Mouse (Mus musculus) forebrain, embryonic 11.5 days (tissue): Measurements from ENCODE around the gene Tmprss4. TPM values are rescaled to one million over a fixed set of nuclear protein-coding genes. Genes with fewer than 3 reads are reported as not detected.

Source experiments
- ATAC-seq: fragments of 200-750 bp; cut with Nextera tagmentation; replicated peaks from 2 replicates; pipeline ENCODE4 v1.8.0; 2017; ENCODE audit warnings: moderate TSS enrichment; ENCODE audit not compliant: low FRiP score
- DNase-seq: peaks from one replicate; pipeline ENCODE4 v3.0.0-alpha.2; 2017; ENCODE audit warnings: low spot score
- H3K27ac ChIP-seq: fragments of 300-500 bp; sonication (generic); 2 replicates; pipeline ENCODE4 v1.5.1; 2014; ENCODE audit warnings: low read depth, low read length
- H3K27me3 ChIP-seq: fragments of 300-500 bp; sonication (generic); 2 replicates; pipeline ENCODE4 v1.6.1; 2014; ENCODE audit warnings: mild to moderate bottlenecking, low read length, mixed read lengths; ENCODE audit not compliant: control insufficient read depth, insufficient read depth
- H3K36me3 ChIP-seq: fragments of 300-500 bp; sonication (generic); 2 replicates; pipeline ENCODE4 v1.6.1; 2014; ENCODE audit warnings: mild to moderate bottlenecking, low read length, moderate library complexity, mixed read lengths; ENCODE audit not compliant: control insufficient read depth, insufficient read depth
- H3K4me1 ChIP-seq: fragments of 300-500 bp; sonication (generic); replicated peaks from 2 replicates; pipeline ENCODE4 v1.6.1; 2014; ENCODE audit warnings: low read length, mixed read lengths; ENCODE audit not compliant: control insufficient read depth, insufficient read depth
- H3K4me2 ChIP-seq: fragments of 300-500 bp; sonication (generic); 2 replicates; pipeline ENCODE4 v1.6.1; 2014; ENCODE audit warnings: low read depth, mild to moderate bottlenecking, low read length, moderate library complexity, mixed read lengths; ENCODE audit not compliant: severe bottlenecking
- H3K4me3 ChIP-seq: fragments of 300-500 bp; sonication (generic); 2 replicates; pipeline ENCODE4 v1.5.1; 2014; ENCODE audit warnings: low read depth, low read length
- H3K9ac ChIP-seq: fragments of 300-500 bp; sonication (generic); 2 replicates; pipeline ENCODE4 v1.6.1; 2014; ENCODE audit warnings: low read length
- H3K9me3 ChIP-seq: fragments of 300-500 bp; sonication (generic); 2 replicates; pipeline ENCODE4 v1.6.1; 2016; ENCODE audit warnings: low read length, mixed read lengths; ENCODE audit not compliant: control insufficient read depth
- whole genome bisulfite sequencing: fragments of 180-500 bp; shearing (Covaris S2); extraction: QIAGEN DNeasy Blood & Tissue Kit; methylation state at CpG from one replicate; pipeline ENCODE4 v1.1.7; 2014; 5-methylcytosine and 5-hydroxymethylcytosine counted together
- polyA plus RNA-seq: library from polyadenylated mRNA; unstranded; fragments of >200 nt; fragmentation: Nextera tagmentation; extraction: Ambion mirVana; gene quantifications from 2 replicates; pipeline ENCODE4 v1.2.1, GENCODE M21; 2014

Gene Tmprss4
- polyA plus RNA-seq, 1 experiment from 2014 or later, result not detected

DNA sequence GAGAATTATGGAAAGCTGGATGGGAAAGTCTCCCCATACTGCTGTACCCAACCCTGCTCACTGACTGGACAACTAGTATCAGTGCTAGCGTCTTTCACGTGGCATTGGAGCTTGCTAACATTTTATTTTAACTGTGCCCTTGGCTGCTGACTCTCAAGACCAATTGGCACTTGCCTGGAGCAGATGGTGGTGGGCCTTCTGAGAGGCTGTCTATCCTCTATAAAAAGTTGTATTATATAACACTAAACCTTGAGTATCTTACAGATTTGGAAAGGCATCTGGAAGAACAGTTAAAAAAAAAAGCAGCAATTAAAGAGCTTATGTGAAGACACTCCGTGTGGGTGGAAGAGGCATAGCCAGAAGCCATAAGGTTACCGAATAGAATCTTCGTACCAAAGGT is 33.7 kb downstream of the Tmprss4 start:
- Histone ChIP-seq H3K9ac (no peak overlapping the region), H3K36me3 (no peaks in the 10 kb centered on the region), H3K27me3 (no peaks in the 10 kb centered on the region), H3K27ac (no peak overlapping the region), H3K4me2 (no peak overlapping the region), H3K4me3 (no peak overlapping the region), H3K4me1 (no peaks in the 10 kb centered on the region), H3K9me3 (no peaks in the 10 kb centered on the region)
- 88% methylated on average over 5 of the region's 5 CpGs for WGBS
- DNase-seq, result no peak
- ATAC-seq, result no peak

DNA sequence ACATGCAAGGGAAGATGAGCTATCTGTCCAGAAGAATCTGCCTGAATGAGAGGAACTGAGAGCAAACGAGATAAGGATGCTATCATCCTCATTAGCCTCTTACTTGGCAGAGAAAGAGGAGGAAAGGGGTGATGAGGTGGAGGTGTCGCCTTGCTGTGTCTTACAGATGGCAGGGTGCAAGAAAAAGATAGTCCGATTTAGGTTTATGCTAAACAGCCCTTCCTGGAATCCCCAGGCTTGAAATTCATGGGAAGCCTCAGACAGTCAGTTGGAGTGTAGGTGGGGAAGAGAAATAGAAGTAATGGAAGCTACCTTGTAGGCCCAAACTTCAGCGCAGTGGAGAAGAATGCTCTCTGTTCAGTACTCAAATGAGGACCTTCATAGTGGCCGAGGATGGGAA is 36.0 kb downstream of the Tmprss4 start:
- H3K4me2 ChIP-seq, result no peak overlapping the region
- peak; percentile 17 for DNase-seq
- H3K36me3 ChIP-seq, result no peaks in the 10 kb centered on the region
- no peak for ATAC-seq
- H3K27me3 ChIP-seq, result no peaks in the 10 kb centered on the region
- H3K4me1 ChIP-seq, result no peaks in the 10 kb centered on the region
- WGBS, result 75% methylated on average over 5 of the region's 5 CpGs
- no peak overlapping the region for H3K4me3 ChIP-seq
- no peak overlapping the region for H3K27ac ChIP-seq
- H3K9me3 ChIP-seq, result no peaks in the 10 kb centered on the region
- H3K9ac ChIP-seq, result no peak overlapping the region

GRCm38 (mm10) chr9:45153361-45153760 is 50.5 kb downstream of the Tmprss4 start:
- ATAC-seq, result no peak

GRCm38 (mm10) chr9:45150933-45151332 is 53.0 kb downstream of the Tmprss4 start:
- DNase-seq, result peak; percentile 42
- 70% methylated on average over 1 of the region's 1 CpGs for WGBS
- ATAC-seq, result no peak
- Histone ChIP-seq H3K4me1 (peaks cover 2% of the 10 kb centered on the region), H3K4me2 (no peak overlapping the region), H3K27ac (no peak overlapping the region), H3K36me3 (no peaks in the 10 kb centered on the region), H3K27me3 (peaks cover 2% of the 10 kb centered on the region; the same call in 1 of the 2 replicates), H3K9me3 (no peaks in the 10 kb centered on the region), H3K4me3 (no peak overlapping the region), H3K9ac (no peak overlapping the region)

More at GRCm38 (mm10) chr9:45153361-45153760, 50.5 kb downstream of the Tmprss4 start:
- H3K4me1 ChIP-seq, result no peaks in the 10 kb centered on the region
- H3K4me3 ChIP-seq, result no peak overlapping the region
- no peak overlapping the region for H3K9ac ChIP-seq
- no peak overlapping the region for H3K4me2 ChIP-seq
- peak; percentile 7 for DNase-seq
- no peaks in the 10 kb centered on the region for H3K9me3 ChIP-seq
- H3K36me3 ChIP-seq, result no peaks in the 10 kb centered on the region
- no peaks in the 10 kb centered on the region for H3K27me3 ChIP-seq
- 77% methylated on average over 7 of the region's 7 CpGs for WGBS
- H3K27ac ChIP-seq, result no peak overlapping the region

DNA sequence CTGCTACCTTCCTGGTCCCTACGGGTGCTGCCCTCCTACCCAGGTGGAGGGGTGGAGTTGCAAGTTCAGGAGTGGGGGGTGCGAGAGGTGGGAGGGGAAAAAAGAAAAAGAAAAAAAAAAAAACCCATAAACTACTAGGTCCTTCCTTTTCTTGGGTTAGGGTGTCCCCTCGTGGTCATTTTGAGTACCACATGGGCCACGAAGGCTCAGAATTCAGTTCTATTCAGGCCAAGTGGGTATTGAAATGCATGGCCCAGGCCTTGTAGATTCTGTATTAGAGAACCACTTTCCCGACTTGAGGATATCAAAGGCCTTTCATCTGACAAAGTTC is 57.7 kb downstream of the Tmprss4 start:
- no peak for ATAC-seq
- WGBS, result 2% methylated on average over 5 of the region's 5 CpGs
- peaks cover 31% of the 10 kb centered on the region for H3K27me3 ChIP-seq

DNA sequence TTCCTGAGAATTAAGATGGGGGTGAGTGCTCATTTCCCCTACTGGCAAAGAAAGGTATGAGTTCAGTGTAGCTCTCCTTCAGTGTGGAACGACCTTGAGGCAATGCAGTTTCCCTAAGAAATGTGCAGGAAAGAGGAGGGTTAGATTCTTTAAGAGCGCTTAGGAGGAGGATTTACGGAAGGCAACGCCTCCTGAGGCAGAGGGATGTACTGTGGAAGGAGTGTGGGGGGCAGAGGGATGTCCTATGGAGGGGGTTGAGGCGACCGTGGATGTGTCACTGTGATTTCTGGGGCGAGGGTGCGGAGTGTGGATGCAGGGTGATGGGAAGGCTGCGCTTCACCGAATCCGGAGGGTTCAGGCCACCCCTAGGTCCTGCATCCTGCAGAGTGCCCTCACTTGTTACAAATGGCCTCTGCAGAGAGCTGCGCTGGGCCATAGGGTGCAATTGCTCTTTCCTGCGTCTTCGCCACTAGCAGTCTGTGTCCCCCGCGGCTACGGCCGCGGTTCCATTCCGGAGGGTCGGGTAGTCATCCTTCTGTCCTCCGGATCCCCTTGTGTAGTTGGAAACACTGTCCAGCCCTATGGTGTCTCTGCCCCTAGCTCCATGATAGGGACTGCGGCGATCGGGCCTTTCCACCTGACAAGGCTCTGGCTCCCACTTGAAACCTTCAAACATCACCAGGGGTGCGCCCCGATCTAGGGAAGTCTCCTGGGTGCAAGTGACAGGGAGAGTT is 58.2 kb downstream of the Tmprss4 start:
- Histone ChIP-seq H3K4me1 (peaks cover 11% of the 10 kb centered on the region), H3K27ac (no peak overlapping the region), H3K4me2 (peak overlapping the region; percentile 75), H3K27me3 (peaks cover 31% of the 10 kb centered on the region), H3K9ac (peak overlapping the region; percentile 27), H3K9me3 (no peaks in the 10 kb centered on the region), H3K4me3 (peak overlapping the region; percentile 32), H3K36me3 (no peaks in the 10 kb centered on the region)
- DNase-seq (no peak), ATAC-seq (no peak)
- 2% methylated on average over 27 of the region's 27 CpGs for whole genome bisulfite sequencing

More for the DNA sequence above, 57.7 kb downstream of the Tmprss4 start:
- H3K9me3 ChIP-seq, result no peaks in the 10 kb centered on the region
- H3K4me3 ChIP-seq, result peak overlapping the region; percentile 32
- H3K4me1 ChIP-seq, result peaks cover 10% of the 10 kb centered on the region
- peak; percentile 77 for DNase-seq
- H3K9ac ChIP-seq, result peak overlapping the region; percentile 27
- no peak overlapping the region for H3K27ac ChIP-seq
- H3K4me2 ChIP-seq, result peak overlapping the region; percentile 75
- no peaks in the 10 kb centered on the region for H3K36me3 ChIP-seq

GRCm38 (mm10) chr9:45142686-45143085 is 61.2 kb downstream of the Tmprss4 start:
- WGBS, result 64% methylated on average over 3 of the region's 3 CpGs
- peaks cover 60% of the 10 kb centered on the region for H3K27me3 ChIP-seq

DNA sequence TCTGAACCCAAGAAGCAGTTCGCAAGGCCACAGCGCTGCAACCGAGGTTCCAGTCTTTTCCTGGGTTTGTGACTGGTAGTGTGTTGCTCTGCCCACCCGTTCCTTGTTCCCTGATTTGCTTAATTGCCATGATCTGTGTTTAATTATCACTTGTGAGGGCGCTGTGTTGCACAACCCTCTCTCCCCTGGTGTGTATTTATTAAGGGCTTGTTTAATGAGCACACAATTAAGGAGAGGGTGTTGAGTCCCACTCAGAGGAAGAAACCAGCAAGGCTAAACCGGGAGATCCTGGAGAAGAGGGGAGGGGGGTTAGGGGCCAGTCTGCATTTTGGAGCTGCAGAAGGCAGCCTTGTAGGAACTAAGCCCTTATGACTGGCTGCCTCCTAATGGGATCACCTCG is 62.9 kb downstream of the Tmprss4 start:
- Histone ChIP-seq H3K27me3 (peaks cover 73% of the 10 kb centered on the region), H3K36me3 (no peaks in the 10 kb centered on the region), H3K9me3 (no peaks in the 10 kb centered on the region), H3K4me2 (no peak overlapping the region), H3K4me3 (no peak overlapping the region), H3K9ac (no peak overlapping the region), H3K4me1 (peaks cover 22% of the 10 kb centered on the region), H3K27ac (no peak overlapping the region)
- WGBS, result 27% methylated on average over 7 of the region's 7 CpGs
- DNase-seq, result no peak
- peak; percentile 36; the same call in 1 of the 2 replicates for ATAC-seq

More at GRCm38 (mm10) chr9:45142686-45143085, 61.2 kb downstream of the Tmprss4 start:
- Histone ChIP-seq H3K4me2 (no peak overlapping the region), H3K9ac (no peak overlapping the region), H3K36me3 (no peaks in the 10 kb centered on the region), H3K4me3 (no peak overlapping the region), H3K4me1 (peaks cover 24% of the 10 kb centered on the region), H3K9me3 (no peaks in the 10 kb centered on the region), H3K27ac (no peak overlapping the region)
- DNase-seq, result no peak
- no peak for ATAC-seq

DNA sequence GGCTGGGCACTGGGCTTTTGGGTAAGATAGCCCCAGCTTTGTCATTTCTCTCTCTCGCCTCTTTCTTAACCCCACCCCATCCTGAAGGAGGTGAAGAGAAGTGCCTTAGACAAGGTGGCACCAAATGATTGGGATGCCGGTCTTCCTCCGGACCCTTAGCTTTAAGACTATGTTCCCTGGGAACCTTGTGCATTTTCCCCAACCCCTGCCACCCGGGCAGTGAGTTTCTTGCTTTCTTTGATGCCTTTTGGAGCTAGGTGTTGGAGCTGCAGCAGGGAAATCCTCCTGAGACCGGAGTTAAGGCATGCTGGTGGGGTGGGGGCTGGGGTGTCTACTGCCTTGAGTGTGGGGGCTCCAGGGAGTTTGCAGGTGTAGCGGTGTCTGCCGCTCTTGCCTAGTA is 64.8 kb downstream of the Tmprss4 start:
- H3K9ac ChIP-seq, result peak overlapping the region; percentile 48
- H3K27ac ChIP-seq, result no peak overlapping the region
- WGBS, result 2% methylated on average over 7 of the region's 7 CpGs
- H3K9me3 ChIP-seq, result no peaks in the 10 kb centered on the region
- peaks cover 16% of the 10 kb centered on the region for H3K4me1 ChIP-seq
- H3K4me2 ChIP-seq, result peak overlapping the region; percentile 87
- ATAC-seq (no peak), DNase-seq (no peak)
- no peaks in the 10 kb centered on the region for H3K36me3 ChIP-seq
- peak overlapping the region; percentile 43 for H3K4me3 ChIP-seq
- H3K27me3 ChIP-seq, result peaks cover 71% of the 10 kb centered on the region
